Mouse (Mus musculus): Measurements from ENCODE around the gene N4bp2l2. TPM values are rescaled to one million over a fixed set of nuclear protein-coding genes. Genes with fewer than 3 reads are reported as not detected.
"Not testable (repeated sequence)": the region's sequence is repeated elsewhere in the genome, so short reads cannot be mapped to it uniquely, and the experiment has no call there.

N4bp2l2 gene
- polyA plus RNA-seq, 1 experiment from 2014 or later: 37.1 TPM

GRCm38 (mm10) chr5:150672343-150672742, 6.4 kb upstream of the N4bp2l2 start:
- 86% methylated on average over 7 of the region's 7 CpGs for WGBS
- H3K4me3 ChIP-seq: no peak overlapping the region
- peaks cover 16% of the 10 kb centered on the region for H3K4me1 ChIP-seq
- H3K36me3 ChIP-seq: no peaks in the 10 kb centered on the region
- ATAC-seq (ENCODE audit: low FRiP score): no peak
- no peak overlapping the region for H3K27ac ChIP-seq
- no peak overlapping the region for H3K9ac ChIP-seq
- H3K9me3 ChIP-seq (replicated peaks): no peaks in the 10 kb centered on the region
- H3K27me3 ChIP-seq: no peaks in the 10 kb centered on the region
- H3K4me2 ChIP-seq (replicated peaks): no peak overlapping the region

GRCm38 (mm10) chr5:150668731-150669130, 2.7 kb upstream of the N4bp2l2 start:
- H3K4me3 ChIP-seq: no peak overlapping the region
- no peaks in the 10 kb centered on the region for H3K9me3 ChIP-seq (replicated peaks)
- 60% methylated on average over 4 of the region's 4 CpGs for WGBS
- H3K9ac ChIP-seq: no peak overlapping the region
- H3K27me3 ChIP-seq: no peaks in the 10 kb centered on the region
- no peaks in the 10 kb centered on the region for H3K36me3 ChIP-seq
- H3K27ac ChIP-seq: no peak overlapping the region
- H3K4me1 ChIP-seq: no peaks in the 10 kb centered on the region; the same call in 1 of the 2 replicates
- ATAC-seq (ENCODE audit: low FRiP score): no peak
- H3K4me2 ChIP-seq (replicated peaks): no peak overlapping the region

- peak; percentile 98 for ATAC-seq (ENCODE audit: low FRiP score)
- Histone ChIP-seq H3K9me3 (replicated peaks) (no peaks in the 10 kb centered on the region), H3K4me1 (peaks cover 8% of the 10 kb centered on the region), H3K4me3 (peak overlapping the region; percentile 94), H3K4me2 (replicated peaks) (peak overlapping the region; percentile 71), H3K27ac (peak overlapping the region; percentile 94), H3K27me3 (no peaks in the 10 kb centered on the region), H3K9ac (peak overlapping the region; percentile 85), H3K36me3 (peaks cover 13% of the 10 kb centered on the region)
- WGBS: under 1% methylated on average over 52 of the region's 52 CpGs
Measured at GRCm38 (mm10) chr5:150665132-150665954, 640 bp downstream of the N4bp2l2 start.

- Histone ChIP-seq H3K9ac (peak overlapping the region; percentile 85), H3K4me1 (peaks cover 8% of the 10 kb centered on the region), H3K27ac (peak overlapping the region; percentile 94), H3K9me3 (replicated peaks) (no peaks in the 10 kb centered on the region), H3K36me3 (peaks cover 13% of the 10 kb centered on the region), H3K27me3 (no peaks in the 10 kb centered on the region), H3K4me3 (peak overlapping the region; percentile 94), H3K4me2 (replicated peaks) (peak overlapping the region; percentile 71)
- 0 out of 2 replicates have a peak, but pooled peaks have one; percentile 2 for ATAC-seq (ENCODE audit: low FRiP score)
- WGBS: 1% methylated on average over 10 of the region's 10 CpGs
Measured at GRCm38 (mm10) chr5:150664794-150665131, 1.2 kb downstream of the N4bp2l2 start.

GRCm38 (mm10) chr5:150663926-150664325, 2.1 kb downstream of the N4bp2l2 start:
- H3K4me3 ChIP-seq, H3K27me3 ChIP-seq: not testable (repeated sequence)
- WGBS: 89% methylated on average over 7 of the region's 7 CpGs

GRCm38 (mm10) chr5:150660296-150660695, 5.7 kb downstream of the N4bp2l2 start:
- not testable (repeated sequence) for H3K4me2 ChIP-seq (replicated peaks); H3K27ac ChIP-seq; H3K9ac ChIP-seq; H3K4me3 ChIP-seq; ATAC-seq (ENCODE audit: low FRiP score); H3K27me3 ChIP-seq; H3K9me3 ChIP-seq (replicated peaks)
- 91% methylated on average over 3 of the region's 3 CpGs for WGBS
- peaks cover 21% of the 10 kb centered on the region for H3K4me1 ChIP-seq
- peaks cover 13% of the 10 kb centered on the region for H3K36me3 ChIP-seq

More at GRCm38 (mm10) chr5:150663926-150664325, 2.1 kb downstream of the N4bp2l2 start:
- H3K9me3 ChIP-seq (replicated peaks); H3K4me1 ChIP-seq; H3K27ac ChIP-seq; H3K9ac ChIP-seq; ATAC-seq (ENCODE audit: low FRiP score): not testable (repeated sequence)
- Histone ChIP-seq H3K4me2 (replicated peaks) (peak overlapping the region; percentile 15), H3K36me3 (peaks cover 13% of the 10 kb centered on the region)

- 98% methylated on average over 6 of the region's 6 CpGs for WGBS
- not testable (repeated sequence) for H3K9ac ChIP-seq; H3K4me3 ChIP-seq; H3K4me2 ChIP-seq (replicated peaks); ATAC-seq (ENCODE audit: low FRiP score); H3K9me3 ChIP-seq (replicated peaks); H3K27me3 ChIP-seq; H3K27ac ChIP-seq
- peaks cover 13% of the 10 kb centered on the region for H3K36me3 ChIP-seq
- peaks cover 23% of the 10 kb centered on the region for H3K4me1 ChIP-seq
Measured at GRCm38 (mm10) chr5:150659425-150659824, 6.6 kb downstream of the N4bp2l2 start.

GRCm38 (mm10) chr5:150654548-150654947, 11.4 kb downstream of the N4bp2l2 start:
- ATAC-seq (ENCODE audit: low FRiP score): no peak
- Histone ChIP-seq H3K36me3 (no peaks in the 10 kb centered on the region; the same call in 1 of the 2 replicates), H3K9ac (no peak overlapping the region), H3K9me3 (replicated peaks) (no peaks in the 10 kb centered on the region), H3K4me3 (no peak overlapping the region), H3K4me2 (replicated peaks) (no peak overlapping the region), H3K27me3 (no peaks in the 10 kb centered on the region), H3K4me1 (peaks cover 15% of the 10 kb centered on the region), H3K27ac (no peak overlapping the region)

- Histone ChIP-seq H3K36me3 (peaks cover 12% of the 10 kb centered on the region), H3K4me1 (peaks cover 3% of the 10 kb centered on the region), H3K4me3 (no peak overlapping the region), H3K27ac (no peak overlapping the region), H3K27me3 (no peaks in the 10 kb centered on the region), H3K9me3 (replicated peaks) (no peaks in the 10 kb centered on the region), H3K4me2 (replicated peaks) (no peak overlapping the region), H3K9ac (no peak overlapping the region)
- no peak for ATAC-seq (ENCODE audit: low FRiP score)
- WGBS: 89% methylated on average over 2 of the region's 2 CpGs
Measured at GRCm38 (mm10) chr5:150652578-150652977, 13.4 kb downstream of the N4bp2l2 start.

GRCm38 (mm10) chr5:150644926-150645325, 21.1 kb downstream of the N4bp2l2 start:
- no peak for ATAC-seq (ENCODE audit: low FRiP score)
- no peak overlapping the region for H3K4me2 ChIP-seq (replicated peaks)
- no peaks in the 10 kb centered on the region for H3K9me3 ChIP-seq (replicated peaks)
- H3K9ac ChIP-seq: no peak overlapping the region
- 94% methylated on average over 4 of the region's 4 CpGs for WGBS
- no peaks in the 10 kb centered on the region for H3K4me1 ChIP-seq
- no peak overlapping the region for H3K27ac ChIP-seq
- no peak overlapping the region for H3K4me3 ChIP-seq
- H3K27me3 ChIP-seq: no peaks in the 10 kb centered on the region
- H3K36me3 ChIP-seq: peaks cover 34% of the 10 kb centered on the region

- not testable (repeated sequence) for H3K27ac ChIP-seq; H3K4me1 ChIP-seq; H3K27me3 ChIP-seq; H3K4me3 ChIP-seq; H3K9ac ChIP-seq; H3K9me3 ChIP-seq (replicated peaks); H3K4me2 ChIP-seq (replicated peaks); ATAC-seq (ENCODE audit: low FRiP score)
- WGBS: 97% methylated on average over 4 of the region's 4 CpGs
- H3K36me3 ChIP-seq: peaks cover 29% of the 10 kb centered on the region
Measured at GRCm38 (mm10) chr5:150643390-150643789, 22.6 kb downstream of the N4bp2l2 start.

GRCm38 (mm10) chr5:150641440-150641839, 24.5 kb downstream of the N4bp2l2 start:
- H3K4me2 ChIP-seq (replicated peaks): no peak overlapping the region
- WGBS: 95% methylated on average over 3 of the region's 3 CpGs
- no peaks in the 10 kb centered on the region for H3K27me3 ChIP-seq
- no peaks in the 10 kb centered on the region for H3K9me3 ChIP-seq (replicated peaks)
- H3K4me3 ChIP-seq: no peak overlapping the region
- no peak for ATAC-seq (ENCODE audit: low FRiP score)
- no peak overlapping the region for H3K27ac ChIP-seq
- peaks cover 26% of the 10 kb centered on the region for H3K36me3 ChIP-seq
- H3K9ac ChIP-seq: no peak overlapping the region
- no peaks in the 10 kb centered on the region for H3K4me1 ChIP-seq

- H3K4me1 ChIP-seq: no peaks in the 10 kb centered on the region
- no peak overlapping the region for H3K4me2 ChIP-seq (replicated peaks)
- H3K36me3 ChIP-seq: no peaks in the 10 kb centered on the region; the same call in 1 of the 2 replicates
- H3K9me3 ChIP-seq (replicated peaks): no peaks in the 10 kb centered on the region
- H3K9ac ChIP-seq: no peak overlapping the region
- no peak for ATAC-seq (ENCODE audit: low FRiP score)
- no peaks in the 10 kb centered on the region for H3K27me3 ChIP-seq
- no peak overlapping the region for H3K4me3 ChIP-seq
- WGBS: 92% methylated on average over 2 of the region's 2 CpGs
- no peak overlapping the region for H3K27ac ChIP-seq
Measured at GRCm38 (mm10) chr5:150629692-150630091, 36.3 kb downstream of the N4bp2l2 start.

Data from hindbrain, embryonic 12.5 days (tissue).